Mouse (Mus musculus) cerebellum, adult 18-20 months (tissue): ENCODE data around the gene Syn3.

Source experiments
- DNase-seq, 2 experiments: peaks; one replicate each; pipeline ENCODE4 v3.0.0; 2021

Syn3 gene

GRCm38 (mm10) chr10:86201006-86201405 lies 297.7 kb downstream of the Syn3 start:
- no peak for DNase-seq

- DNase-seq, result no peak
Observed at GRCm38 (mm10) chr10:86196414-86197025, 302.2 kb downstream of the Syn3 start.

GRCm38 (mm10) chr10:86194722-86195121 lies 304.0 kb downstream of the Syn3 start:
- no peak for DNase-seq

GRCm38 (mm10) chr10:86193863-86194434 lies 304.7 kb downstream of the Syn3 start:
- DNase-seq, result peak in 1 of 2 experiments; percentile 7

GRCm38 (mm10) chr10:86188614-86189013 lies 310.1 kb downstream of the Syn3 start:
- DNase-seq, result no peak

- DNase-seq, result no peak
Observed at GRCm38 (mm10) chr10:86187881-86188280, 310.8 kb downstream of the Syn3 start.

GRCm38 (mm10) chr10:86183148-86183885 lies 315.4 kb downstream of the Syn3 start:
- DNase-seq, result no peak

- peak; percentile 58 to 64 for DNase-seq
Observed at GRCm38 (mm10) chr10:86182183-86182805, 316.4 kb downstream of the Syn3 start.

- no peak for DNase-seq
Observed at GRCm38 (mm10) chr10:86176411-86176810, 322.3 kb downstream of the Syn3 start.

- no peak for DNase-seq
Observed at GRCm38 (mm10) chr10:86174017-86174416, 324.7 kb downstream of the Syn3 start.

GRCm38 (mm10) chr10:86173284-86173683 lies 325.4 kb downstream of the Syn3 start:
- DNase-seq, result no peak

- no peak for DNase-seq
Observed at GRCm38 (mm10) chr10:86171246-86171645, 327.4 kb downstream of the Syn3 start.

- DNase-seq, result no peak
Observed at GRCm38 (mm10) chr10:86168084-86168483, 330.6 kb downstream of the Syn3 start.

GRCm38 (mm10) chr10:86166854-86167268 lies 331.8 kb downstream of the Syn3 start:
- DNase-seq, result peak; percentile 5 to 6

GRCm38 (mm10) chr10:86164098-86164497 lies 334.6 kb downstream of the Syn3 start:
- no peak for DNase-seq

- no peak for DNase-seq
Observed at GRCm38 (mm10) chr10:86161783-86162271, 336.9 kb downstream of the Syn3 start.

GRCm38 (mm10) chr10:86158198-86158899 lies 340.3 kb downstream of the Syn3 start:
- no peak for DNase-seq

GRCm38 (mm10) chr10:86155344-86155743 lies 343.4 kb downstream of the Syn3 start:
- DNase-seq, result no peak

- DNase-seq, result no peak
Observed at GRCm38 (mm10) chr10:86153221-86153620, 345.5 kb downstream of the Syn3 start.

GRCm38 (mm10) chr10:86151357-86151756 lies 347.3 kb downstream of the Syn3 start:
- no peak for DNase-seq

- DNase-seq, result no peak
Observed at GRCm38 (mm10) chr10:86150076-86150475, 348.6 kb downstream of the Syn3 start.

- no peak for DNase-seq
Observed at GRCm38 (mm10) chr10:86149029-86149818, 349.5 kb downstream of the Syn3 start.
